Mouse (Mus musculus): ENCODE measurements around the gene Fgfr2. TPM values are rescaled to one million over a fixed set of nuclear protein-coding genes. Genes with fewer than 3 reads are reported as not detected.

Gene Fgfr2
- polyA plus RNA-seq, 1 experiment, result 52.3 TPM

DNA sequence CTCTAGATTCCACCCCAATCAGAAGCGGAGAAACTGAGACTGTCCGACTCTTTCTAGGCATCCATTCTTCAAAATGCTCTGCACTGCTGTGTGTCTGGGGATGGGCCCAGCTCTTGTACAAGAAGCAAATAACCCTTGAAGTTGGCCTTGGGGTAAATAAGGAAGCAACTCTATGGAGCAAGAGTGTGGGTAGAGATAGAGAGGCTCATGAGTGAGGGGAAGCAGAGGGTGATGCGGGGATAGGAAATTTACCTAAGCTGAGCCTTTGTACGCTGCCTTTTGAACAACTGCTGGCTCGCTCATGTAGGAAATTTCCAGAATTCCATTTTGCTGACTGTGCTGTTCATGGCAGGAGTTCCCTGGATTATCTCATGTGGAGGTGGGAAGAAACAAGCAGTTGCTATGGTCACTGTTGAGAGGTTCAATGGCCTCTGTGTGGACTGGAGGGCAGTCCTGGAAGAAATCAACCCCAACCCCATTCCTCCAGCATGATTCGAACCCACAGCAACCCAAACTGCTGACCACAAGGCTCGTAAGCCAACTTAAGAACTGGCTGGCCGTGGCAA, 896.0 kb downstream of the Fgfr2 start:
- DNase-seq (ENCODE audit: low read depth), result no peak
- no peak for TF ChIP-seq CTCF (IDR thresholded peaks at IDR 0.05; ENCODE audit: borderline replicate concordance, extremely low read depth, insufficient read depth, insufficient read length)
- no peak for TF ChIP-seq POLR2A (IDR thresholded peaks at IDR 0.05; ENCODE audit: borderline replicate concordance, extremely low read depth, insufficient read depth, insufficient read length, poor library complexity, severe bottlenecking)

DNA sequence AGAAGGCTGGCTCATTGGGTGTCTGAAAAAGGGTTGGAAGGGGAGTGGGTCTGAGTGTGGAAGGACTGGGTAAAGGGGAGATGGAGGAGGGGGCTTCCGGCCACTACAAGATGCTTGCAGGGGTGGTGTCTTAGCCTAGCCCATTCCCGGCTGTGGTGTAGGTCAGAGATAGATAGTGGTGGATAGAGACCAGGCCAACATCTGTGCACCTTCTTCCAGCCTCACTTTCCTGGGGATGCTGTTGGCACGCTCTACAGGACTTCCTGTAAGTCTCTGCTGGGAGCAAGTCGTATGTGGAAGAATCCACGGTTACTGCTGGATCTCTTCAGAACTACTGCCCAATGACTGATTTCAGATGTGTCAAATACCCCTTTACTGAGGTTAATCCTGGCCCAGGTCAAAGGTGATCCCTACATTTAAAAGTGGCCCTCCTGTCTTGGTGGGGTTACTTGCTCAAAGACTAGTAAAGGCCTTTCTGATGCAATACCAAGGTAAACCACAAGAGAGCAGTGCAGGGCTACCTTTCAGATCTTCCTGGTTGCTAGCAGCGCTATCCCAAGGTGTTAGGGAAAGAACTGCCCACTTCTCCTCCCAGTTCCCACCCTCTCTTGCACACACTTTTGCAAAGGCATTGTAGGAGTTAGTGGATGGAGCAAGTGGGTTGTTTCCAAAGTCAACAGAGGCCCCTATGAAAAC, 896.6 kb downstream of the Fgfr2 start:
- TF ChIP-seq CTCF (IDR thresholded peaks at IDR 0.05; ENCODE audit: borderline replicate concordance, extremely low read depth, insufficient read depth, insufficient read length) (peak; percentile 90), POLR2A (IDR thresholded peaks at IDR 0.05; ENCODE audit: borderline replicate concordance, extremely low read depth, insufficient read depth, insufficient read length, poor library complexity, severe bottlenecking) (no peak)
- DNase-seq (ENCODE audit: low read depth), result peak; percentile 91

DNA sequence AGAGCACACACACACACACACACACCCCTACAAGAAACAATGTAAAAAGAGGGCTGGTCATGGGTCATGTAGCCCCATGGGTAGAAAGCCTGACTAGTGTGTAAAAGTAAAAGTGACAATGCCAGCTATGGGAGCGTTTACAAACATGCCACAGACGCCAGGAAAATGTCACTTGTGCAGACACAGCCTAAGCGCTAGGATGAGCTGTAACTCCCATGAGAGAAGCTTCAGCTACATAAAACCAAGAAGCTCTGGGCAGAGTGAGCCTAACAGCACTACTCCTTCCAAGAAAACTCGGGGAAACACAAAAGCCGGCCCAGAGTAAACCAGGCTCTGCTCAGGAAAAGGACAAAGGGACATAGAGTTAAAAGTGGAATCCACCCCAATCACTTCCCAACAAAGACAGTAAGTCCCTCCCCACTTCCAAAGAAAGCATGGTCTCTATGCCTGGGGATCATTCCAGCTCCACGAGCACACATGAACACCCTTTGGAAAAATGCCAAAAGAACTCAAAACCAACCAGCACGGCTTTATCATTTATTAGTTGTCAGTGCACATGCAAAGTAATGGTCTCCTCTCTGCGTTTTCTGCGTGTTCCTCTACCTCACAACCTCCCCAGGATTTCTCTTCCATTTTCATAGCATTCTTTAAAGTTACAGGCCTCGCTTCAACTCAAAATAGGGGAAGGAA, 899.6 kb downstream of the Fgfr2 start:
- no peak for TF ChIP-seq POLR2A (IDR thresholded peaks at IDR 0.05; ENCODE audit: borderline replicate concordance, extremely low read depth, insufficient read depth, insufficient read length, poor library complexity, severe bottlenecking)
- no peak for TF ChIP-seq CTCF (IDR thresholded peaks at IDR 0.05; ENCODE audit: borderline replicate concordance, extremely low read depth, insufficient read depth, insufficient read length)
- peak; percentile 64 for DNase-seq (ENCODE audit: low read depth)

DNA sequence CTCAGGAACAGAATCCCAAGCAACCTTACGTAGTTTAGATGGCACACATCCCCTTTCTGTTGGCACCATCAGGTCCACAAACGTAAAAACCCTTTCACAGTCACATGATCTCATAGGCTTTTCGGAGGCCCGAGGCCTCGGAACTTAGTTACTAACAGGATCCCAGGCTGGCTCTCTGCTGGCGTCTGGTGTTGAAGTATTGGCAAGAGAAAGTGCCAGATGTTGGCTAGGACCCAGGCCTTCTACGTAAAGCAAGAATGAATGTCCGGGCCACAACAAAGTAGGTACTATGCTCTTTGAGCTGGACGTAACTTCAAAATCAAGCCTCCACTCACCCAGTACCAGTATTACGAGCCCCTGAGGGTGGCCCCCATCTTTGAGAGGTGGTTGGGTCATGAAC, 909.1 kb downstream of the Fgfr2 start:
- TF ChIP-seq CTCF (IDR thresholded peaks at IDR 0.05; ENCODE audit: borderline replicate concordance, extremely low read depth, insufficient read depth, insufficient read length), result no peak
- no peak for TF ChIP-seq POLR2A (IDR thresholded peaks at IDR 0.05; ENCODE audit: borderline replicate concordance, extremely low read depth, insufficient read depth, insufficient read length, poor library complexity, severe bottlenecking)
- peak; percentile 56 for DNase-seq (ENCODE audit: low read depth)

DNA sequence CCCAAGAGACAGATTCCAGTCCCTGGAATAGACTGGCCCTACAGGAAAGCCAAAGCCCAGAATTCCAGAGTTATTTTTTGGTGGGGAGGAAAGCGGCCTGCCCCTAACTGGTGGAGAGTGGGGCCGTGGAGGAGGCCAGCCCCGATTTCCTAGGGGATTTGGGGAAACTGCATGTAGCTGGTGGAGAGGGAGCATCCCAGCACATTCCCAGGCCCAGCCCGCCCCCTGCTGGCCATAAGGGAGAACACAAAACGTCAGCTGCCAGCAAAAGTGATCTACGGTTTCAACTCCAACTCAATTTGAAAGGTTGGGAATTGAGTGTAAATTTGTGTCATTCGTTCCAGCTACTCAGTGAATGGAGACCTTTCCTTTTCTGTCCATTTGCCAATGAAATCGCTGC, 909.7 kb downstream of the Fgfr2 start:
- TF ChIP-seq CTCF (IDR thresholded peaks at IDR 0.05; ENCODE audit: borderline replicate concordance, extremely low read depth, insufficient read depth, insufficient read length), result peak; percentile 96
- no peak for TF ChIP-seq POLR2A (IDR thresholded peaks at IDR 0.05; ENCODE audit: borderline replicate concordance, extremely low read depth, insufficient read depth, insufficient read length, poor library complexity, severe bottlenecking)
- peak; percentile 88 for DNase-seq (ENCODE audit: low read depth)

DNA sequence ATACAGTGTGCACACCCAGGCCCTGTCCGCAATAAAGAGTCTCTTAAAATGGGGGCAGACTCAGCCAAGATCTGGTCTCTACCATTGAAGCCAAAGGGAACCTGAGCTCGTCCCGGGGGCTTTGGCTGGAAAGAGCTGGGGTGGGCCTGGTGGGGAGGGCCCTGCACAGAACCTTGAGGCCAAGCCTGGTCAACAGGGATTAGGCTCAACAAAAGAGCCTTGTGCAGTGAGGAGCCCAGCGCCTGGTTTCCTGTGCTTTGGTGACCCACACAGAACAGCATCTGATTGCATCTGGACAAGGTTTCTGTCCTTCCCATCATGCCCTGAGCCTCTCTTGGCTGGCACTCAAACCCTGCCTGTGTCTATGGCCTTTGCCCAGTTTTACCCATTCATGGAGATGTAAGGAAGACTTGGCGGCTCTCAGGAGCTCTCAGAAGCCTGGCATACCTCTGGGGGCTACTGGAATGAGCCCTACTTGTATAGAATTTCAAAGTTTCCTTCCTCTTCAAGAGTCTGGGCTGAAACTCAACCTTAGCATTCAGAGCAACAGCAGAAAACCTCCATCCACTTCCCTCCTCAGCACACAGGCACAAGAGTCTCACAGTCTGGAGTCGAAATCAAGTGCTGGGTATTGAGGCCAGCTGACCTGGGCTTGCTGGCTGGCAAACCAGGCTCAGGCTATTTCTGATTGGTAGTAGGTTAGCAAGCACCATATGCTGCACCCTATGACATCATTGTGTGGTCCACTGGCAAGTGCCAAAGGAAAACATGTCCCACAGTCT, 911.0 kb downstream of the Fgfr2 start:
- peak; percentile 82 for DNase-seq (ENCODE audit: low read depth)
- TF ChIP-seq POLR2A (IDR thresholded peaks at IDR 0.05; ENCODE audit: borderline replicate concordance, extremely low read depth, insufficient read depth, insufficient read length, poor library complexity, severe bottlenecking), result no peak

DNA sequence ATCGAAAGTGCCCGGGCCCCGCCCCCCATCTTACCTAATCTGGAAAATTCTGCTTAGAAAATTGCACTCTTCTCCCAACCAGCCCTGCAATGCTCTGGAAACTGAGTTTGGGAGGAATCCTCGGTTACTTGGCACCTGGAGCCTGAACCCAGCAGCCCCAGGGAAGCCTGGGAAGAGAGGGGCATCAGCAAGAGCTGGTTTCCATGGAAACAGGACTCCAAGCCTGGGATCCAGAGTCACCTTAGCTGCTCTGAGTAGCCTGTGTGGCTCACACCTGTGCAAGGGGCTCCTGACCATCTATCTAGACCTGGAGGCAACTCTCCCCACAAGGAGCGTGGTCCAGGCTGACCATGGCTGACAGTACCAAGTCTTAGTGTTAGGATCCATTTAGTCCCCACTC, 912.5 kb downstream of the Fgfr2 start:
- TF ChIP-seq POLR2A (IDR thresholded peaks at IDR 0.05; ENCODE audit: borderline replicate concordance, extremely low read depth, insufficient read depth, insufficient read length, poor library complexity, severe bottlenecking), result no peak
- TF ChIP-seq CTCF (IDR thresholded peaks at IDR 0.05; ENCODE audit: borderline replicate concordance, extremely low read depth, insufficient read depth, insufficient read length), result no peak
- no peak for DNase-seq (ENCODE audit: low read depth)

DNA sequence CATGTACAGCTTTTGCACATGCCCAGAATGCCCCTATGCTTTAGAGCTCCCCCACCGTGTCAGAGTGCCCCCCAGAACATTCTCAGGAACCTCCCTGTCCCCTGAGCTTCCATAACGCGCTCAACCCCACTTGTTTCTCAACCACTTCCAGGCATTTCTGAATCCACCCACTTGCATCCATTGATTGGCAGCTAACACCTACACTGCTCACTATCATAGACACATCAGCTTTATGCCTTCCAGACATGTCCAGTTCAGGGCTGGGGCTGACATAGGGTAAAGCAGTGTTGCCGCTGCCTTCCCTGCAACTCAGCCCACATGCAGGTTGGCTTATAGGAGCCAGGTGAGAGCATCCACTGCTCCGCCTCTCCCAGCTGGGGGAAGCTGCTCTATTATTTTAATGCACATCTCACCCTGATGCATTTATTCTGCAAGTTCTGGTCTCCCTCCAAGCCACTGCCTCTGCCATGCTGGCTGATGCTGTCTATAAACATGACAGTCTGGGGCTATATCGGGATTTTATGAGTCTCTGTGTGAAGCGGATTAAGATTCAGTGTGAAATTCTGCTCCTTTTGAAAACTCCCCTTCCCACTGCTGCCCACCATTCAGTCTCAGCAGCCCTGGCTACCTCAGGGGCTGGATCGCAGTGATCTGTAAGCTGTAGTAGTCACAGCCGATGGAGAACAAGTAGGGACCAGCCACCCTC, 914.1 kb downstream of the Fgfr2 start:
- no peak for TF ChIP-seq POLR2A (IDR thresholded peaks at IDR 0.05; ENCODE audit: borderline replicate concordance, extremely low read depth, insufficient read depth, insufficient read length, poor library complexity, severe bottlenecking)
- TF ChIP-seq CTCF (IDR thresholded peaks at IDR 0.05; ENCODE audit: borderline replicate concordance, extremely low read depth, insufficient read depth, insufficient read length), result no peak
- DNase-seq (ENCODE audit: low read depth), result peak; percentile 64

DNA sequence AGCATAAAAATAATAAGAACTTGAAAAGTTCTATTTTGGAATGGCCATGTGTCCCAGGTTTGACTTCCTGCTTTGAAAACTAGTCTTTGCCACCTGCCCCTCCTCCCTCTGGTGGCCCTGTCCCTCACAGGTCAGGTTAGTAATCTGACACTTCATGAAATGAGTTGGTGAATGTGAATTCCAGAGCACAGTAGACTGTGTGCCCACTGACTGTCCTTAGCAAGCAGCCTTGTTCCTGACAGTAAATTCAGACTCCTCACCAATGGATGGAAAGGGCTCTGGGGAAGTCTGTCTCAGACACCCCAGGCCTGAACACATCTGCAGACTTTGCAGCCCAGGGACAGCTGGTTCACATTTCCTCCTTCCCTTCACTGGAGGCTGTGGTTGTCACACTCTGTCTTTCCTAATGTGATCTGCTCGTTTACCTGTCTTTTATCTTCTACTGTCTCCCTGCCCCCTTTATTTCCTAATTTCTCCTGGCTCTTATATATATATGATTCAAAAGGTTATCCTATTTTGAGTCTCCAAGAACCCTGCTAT, 919.0 kb downstream of the Fgfr2 start:
- no peak for TF ChIP-seq POLR2A (IDR thresholded peaks at IDR 0.05; ENCODE audit: borderline replicate concordance, extremely low read depth, insufficient read depth, insufficient read length, poor library complexity, severe bottlenecking)
- TF ChIP-seq CTCF (IDR thresholded peaks at IDR 0.05; ENCODE audit: borderline replicate concordance, extremely low read depth, insufficient read depth, insufficient read length), result no peak
- DNase-seq (ENCODE audit: low read depth), result no peak

DNA sequence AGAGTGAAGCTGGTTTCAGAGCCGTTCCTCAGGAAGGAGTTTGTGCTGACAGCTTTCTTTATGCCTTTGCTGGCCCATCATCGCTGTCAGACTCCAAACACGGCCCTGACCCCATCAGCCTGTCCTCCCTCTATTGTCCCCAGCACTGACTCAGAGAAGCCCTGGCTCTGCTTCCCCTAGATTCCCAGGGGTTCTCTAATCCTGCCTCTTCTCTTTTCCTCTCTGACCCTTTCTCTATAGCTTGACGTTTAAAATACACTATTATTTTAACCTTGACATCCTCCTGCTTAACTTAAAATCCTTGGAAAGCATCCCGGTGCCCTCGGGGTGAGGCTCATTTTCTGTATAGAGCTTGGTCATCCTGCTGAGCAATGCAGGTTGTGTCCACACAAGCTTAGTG, 923.5 kb downstream of the Fgfr2 start:
- DNase-seq (ENCODE audit: low read depth), result no peak
- no peak for TF ChIP-seq POLR2A (IDR thresholded peaks at IDR 0.05; ENCODE audit: borderline replicate concordance, extremely low read depth, insufficient read depth, insufficient read length, poor library complexity, severe bottlenecking)
- no peak for TF ChIP-seq CTCF (IDR thresholded peaks at IDR 0.05; ENCODE audit: borderline replicate concordance, extremely low read depth, insufficient read depth, insufficient read length)

All from brain, embryonic 14.5 days (tissue).